Mouse (Mus musculus) T-helper 17 cell (primary cell): ENCODE results near the gene Ogg1.

Experiments used
- in situ Hi-C, 2 experiments: fragments of 300-600 bp; cut with MboI, MseI; formaldehyde crosslinking; loops; 1 replicate in 1 of 2; 2 replicates in 1 of 2; pipeline ENCODE4 v1.15.1; 2025; ENCODE audit warnings: high pct_unique_total_duplicates in 2 of 2

Gene Ogg1

GRCm38 (mm10) chr6:113368124-113368523 lies 41.4 kb downstream of the Ogg1 start:
- in situ Hi-C loops, result no loop called here

DNA sequence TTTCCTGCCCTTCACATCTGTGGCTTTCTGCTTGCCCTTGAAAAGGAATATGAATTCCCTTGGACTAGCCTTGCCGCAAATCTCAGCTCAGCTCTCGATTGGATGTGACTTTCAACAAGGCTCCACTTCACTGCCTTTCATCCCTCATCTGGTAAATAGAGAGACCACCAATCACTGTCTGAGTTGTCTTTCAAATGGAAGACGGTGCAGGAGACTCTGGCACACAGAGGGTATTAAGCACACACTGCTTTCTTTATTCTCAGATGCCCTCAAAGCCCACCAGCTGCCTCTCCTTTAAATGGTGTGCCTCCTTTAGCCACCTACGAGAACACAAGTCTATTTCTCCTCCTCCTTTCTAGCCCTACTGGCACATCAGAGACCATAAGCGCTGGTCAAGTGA lies 41.8 kb downstream of the Ogg1 start:
- in situ Hi-C loops, result no loop called here

GRCm38 (mm10) chr6:113370194-113370929 lies 43.6 kb downstream of the Ogg1 start:
- in situ Hi-C loops, result no loop called here

- in situ Hi-C loops, result no loop called here
These were observed 46.7 kb downstream of the Ogg1 start for GRCm38 (mm10) chr6:113373491-113373890.

GRCm38 (mm10) chr6:113377172-113377495 lies 50.4 kb downstream of the Ogg1 start:
- in situ Hi-C loops, result no loop called here

- in situ Hi-C loops, result no loop called here
These were observed 51.0 kb downstream of the Ogg1 start, which contains the start of the genes Tada3 and Arpc4 for GRCm38 (mm10) chr6:113377496-113378385. Gene Tada3 (minus strand): TSS chr6:113377883. Gene Arpc4 (plus strand): TSS chr6:113378115.

- in situ Hi-C loops, result no loop called here
These were observed 52.5 kb downstream of the Ogg1 start for GRCm38 (mm10) chr6:113379246-113379645.

GRCm38 (mm10) chr6:113380480-113380879 lies 53.7 kb downstream of the Ogg1 start:
- in situ Hi-C loops, result no loop called here

- in situ Hi-C loops, result no loop called here
These were observed 57.7 kb downstream of the Ogg1 start for GRCm38 (mm10) chr6:113384351-113384927.
